Mouse (Mus musculus): ENCODE measurements at regions not wholly inside any gene's neighbourhood (a gene's known extent, or its start where the extent isn't known, plus 50 kb on each side); places are given as distances from the start of the nearest gene placed in this dataset.
A peak's percentile ranks its signal among the peaks of the same experiment; 100 is the strongest.

GRCm38 (mm10) chr11:85966207-85966606 lies 80.0 kb downstream of the Tbx4 start:
- no peaks in the 10 kb centered on the region for H3K36me3 ChIP-seq (ENCODE audit: control insufficient read depth, insufficient read depth, low read length, poor library complexity, severe bottlenecking)
- H3K4me3 ChIP-seq (ENCODE audit: low read depth, low read length) = no peak overlapping the region
- H3K9me3 ChIP-seq (replicated peaks; ENCODE audit: control insufficient read depth, insufficient read depth, low read length, poor library complexity, severe bottlenecking) = no peaks in the 10 kb centered on the region
- H3K27me3 ChIP-seq (ENCODE audit: control insufficient read depth, insufficient read depth, low read length, poor library complexity, severe bottlenecking) = no peaks in the 10 kb centered on the region
- H3K27ac ChIP-seq (ENCODE audit: insufficient read depth, low read length) = no peak overlapping the region
- no peak for TF ChIP-seq POLR2A (IDR thresholded peaks at IDR 0.05; ENCODE audit: insufficient read depth, low read length)
- no peak for TF ChIP-seq EP300 (IDR thresholded peaks at IDR 0.05; ENCODE audit: insufficient read depth, low read depth, low read length)
- no peak for TF ChIP-seq CTCF (IDR thresholded peaks at IDR 0.05; ENCODE audit: low read depth, low read length)
- no peak overlapping the region for H3K9ac ChIP-seq (ENCODE audit: low read depth, poor library complexity, severe bottlenecking)
- no peaks in the 10 kb centered on the region for H3K4me1 ChIP-seq (ENCODE audit: control insufficient read depth, insufficient read depth, low read length)

GRCm38 (mm10) chr11:85970287-85970686 lies 84.1 kb downstream of the Tbx4 start:
- no peaks in the 10 kb centered on the region for H3K36me3 ChIP-seq (ENCODE audit: control insufficient read depth, insufficient read depth, low read length, poor library complexity, severe bottlenecking)
- no peak for TF ChIP-seq CTCF (IDR thresholded peaks at IDR 0.05; ENCODE audit: low read depth, low read length)
- no peak for TF ChIP-seq EP300 (IDR thresholded peaks at IDR 0.05; ENCODE audit: insufficient read depth, low read depth, low read length)
- TF ChIP-seq POLR2A (IDR thresholded peaks at IDR 0.05; ENCODE audit: insufficient read depth, low read length) = no peak
- no peak overlapping the region for H3K9ac ChIP-seq (ENCODE audit: low read depth, poor library complexity, severe bottlenecking)
- H3K4me3 ChIP-seq (ENCODE audit: low read depth, low read length) = no peak overlapping the region
- no peaks in the 10 kb centered on the region for H3K4me1 ChIP-seq (ENCODE audit: control insufficient read depth, insufficient read depth, low read length)
- H3K27ac ChIP-seq (ENCODE audit: insufficient read depth, low read length) = no peak overlapping the region
- H3K27me3 ChIP-seq (ENCODE audit: control insufficient read depth, insufficient read depth, low read length, poor library complexity, severe bottlenecking) = no peaks in the 10 kb centered on the region
- H3K9me3 ChIP-seq (replicated peaks; ENCODE audit: control insufficient read depth, insufficient read depth, low read length, poor library complexity, severe bottlenecking) = no peaks in the 10 kb centered on the region

- Histone ChIP-seq H3K27ac (ENCODE audit: insufficient read depth, low read length) (no peak overlapping the region), H3K4me1 (ENCODE audit: control insufficient read depth, insufficient read depth, low read length) (no peaks in the 10 kb centered on the region), H3K36me3 (ENCODE audit: control insufficient read depth, insufficient read depth, low read length, poor library complexity, severe bottlenecking) (no peaks in the 10 kb centered on the region), H3K9me3 (replicated peaks; ENCODE audit: control insufficient read depth, insufficient read depth, low read length, poor library complexity, severe bottlenecking) (no peaks in the 10 kb centered on the region), H3K4me3 (ENCODE audit: low read depth, low read length) (no peak overlapping the region), H3K9ac (ENCODE audit: low read depth, poor library complexity, severe bottlenecking) (no peak overlapping the region), H3K27me3 (ENCODE audit: control insufficient read depth, insufficient read depth, low read length, poor library complexity, severe bottlenecking) (no peaks in the 10 kb centered on the region)
- TF ChIP-seq EP300 (IDR thresholded peaks at IDR 0.05; ENCODE audit: insufficient read depth, low read depth, low read length) = no peak
- peak; percentile 73 for TF ChIP-seq CTCF (IDR thresholded peaks at IDR 0.05; ENCODE audit: low read depth, low read length)
Observed at GRCm38 (mm10) chr11:85972385-85972784, 86.2 kb downstream of the Tbx4 start.

GRCm38 (mm10) chr11:85973736-85974135 lies 87.5 kb downstream of the Tbx4 start:
- Histone ChIP-seq H3K9me3 (replicated peaks; ENCODE audit: control insufficient read depth, insufficient read depth, low read length, poor library complexity, severe bottlenecking) (no peaks in the 10 kb centered on the region), H3K36me3 (ENCODE audit: control insufficient read depth, insufficient read depth, low read length, poor library complexity, severe bottlenecking) (no peaks in the 10 kb centered on the region), H3K27ac (ENCODE audit: insufficient read depth, low read length) (no peak overlapping the region), H3K9ac (ENCODE audit: low read depth, poor library complexity, severe bottlenecking) (no peak overlapping the region), H3K4me1 (ENCODE audit: control insufficient read depth, insufficient read depth, low read length) (no peaks in the 10 kb centered on the region), H3K27me3 (ENCODE audit: control insufficient read depth, insufficient read depth, low read length, poor library complexity, severe bottlenecking) (no peaks in the 10 kb centered on the region; the same call in 1 of the 2 replicates), H3K4me3 (ENCODE audit: low read depth, low read length) (no peak overlapping the region)
- TF ChIP-seq CTCF (IDR thresholded peaks at IDR 0.05; ENCODE audit: low read depth, low read length) = no peak
- TF ChIP-seq EP300 (IDR thresholded peaks at IDR 0.05; ENCODE audit: insufficient read depth, low read depth, low read length) = no peak
- TF ChIP-seq POLR2A (IDR thresholded peaks at IDR 0.05; ENCODE audit: insufficient read depth, low read length) = no peak

- H3K27ac ChIP-seq (ENCODE audit: insufficient read depth, low read length) = no peak overlapping the region
- no peaks in the 10 kb centered on the region for H3K4me1 ChIP-seq (ENCODE audit: control insufficient read depth, insufficient read depth, low read length)
- no peaks in the 10 kb centered on the region; the same call in 1 of the 2 replicates for H3K27me3 ChIP-seq (ENCODE audit: control insufficient read depth, insufficient read depth, low read length, poor library complexity, severe bottlenecking)
- TF ChIP-seq EP300 (IDR thresholded peaks at IDR 0.05; ENCODE audit: insufficient read depth, low read depth, low read length) = no peak
- TF ChIP-seq POLR2A (IDR thresholded peaks at IDR 0.05; ENCODE audit: insufficient read depth, low read length) = no peak
- TF ChIP-seq CTCF (IDR thresholded peaks at IDR 0.05; ENCODE audit: low read depth, low read length) = no peak
- H3K4me3 ChIP-seq (ENCODE audit: low read depth, low read length) = peak overlapping the region; percentile 27
- H3K9ac ChIP-seq (ENCODE audit: low read depth, poor library complexity, severe bottlenecking) = 0 out of 2 replicates have a peak overlapping the region, but pooled peaks have one; percentile 25
- H3K9me3 ChIP-seq (replicated peaks; ENCODE audit: control insufficient read depth, insufficient read depth, low read length, poor library complexity, severe bottlenecking) = no peaks in the 10 kb centered on the region
- no peaks in the 10 kb centered on the region for H3K36me3 ChIP-seq (ENCODE audit: control insufficient read depth, insufficient read depth, low read length, poor library complexity, severe bottlenecking)
Observed at GRCm38 (mm10) chr11:85976693-85977434, 90.6 kb downstream of the Tbx4 start.

GRCm38 (mm10) chr11:85980388-85980787 lies 94.2 kb downstream of the Tbx4 start:
- Histone ChIP-seq H3K36me3 (ENCODE audit: control insufficient read depth, insufficient read depth, low read length, poor library complexity, severe bottlenecking) (no peaks in the 10 kb centered on the region), H3K27ac (ENCODE audit: insufficient read depth, low read length) (no peak overlapping the region), H3K4me1 (ENCODE audit: control insufficient read depth, insufficient read depth, low read length) (no peaks in the 10 kb centered on the region), H3K9ac (ENCODE audit: low read depth, poor library complexity, severe bottlenecking) (no peak overlapping the region), H3K27me3 (ENCODE audit: control insufficient read depth, insufficient read depth, low read length, poor library complexity, severe bottlenecking) (no peaks in the 10 kb centered on the region; the same call in 1 of the 2 replicates), H3K4me3 (ENCODE audit: low read depth, low read length) (no peak overlapping the region), H3K9me3 (replicated peaks; ENCODE audit: control insufficient read depth, insufficient read depth, low read length, poor library complexity, severe bottlenecking) (no peaks in the 10 kb centered on the region)
- TF ChIP-seq EP300 (IDR thresholded peaks at IDR 0.05; ENCODE audit: insufficient read depth, low read depth, low read length) (no peak), POLR2A (IDR thresholded peaks at IDR 0.05; ENCODE audit: insufficient read depth, low read length) (no peak), CTCF (IDR thresholded peaks at IDR 0.05; ENCODE audit: low read depth, low read length) (no peak)

Measured in ES-Bruce4 (cell line).